Mouse (Mus musculus) spleen, postnatal 4 days (tissue): ENCODE results near the gene Syne1.

ENCODE experiments used
- DNase-seq, 2 experiments: peaks; one replicate each; pipeline ENCODE4 v3.0.0; 2022; ENCODE audit warnings: low spot score in 2 of 2

Gene Syne1

GRCm38 (mm10) chr10:5305555-5305954 lies 245.7 kb downstream of the Syne1 start:
- DNase-seq = no peak

GRCm38 (mm10) chr10:5295291-5295891 lies 255.9 kb downstream of the Syne1 start:
- no peak for DNase-seq

GRCm38 (mm10) chr10:5289575-5289909 lies 261.7 kb downstream of the Syne1 start:
- no peak for DNase-seq

GRCm38 (mm10) chr10:5288716-5289574 lies 262.3 kb downstream of the Syne1 start:
- DNase-seq = no peak

- DNase-seq = no peak
Measured at GRCm38 (mm10) chr10:5288262-5288661, 263.0 kb downstream of the Syne1 start.

- DNase-seq = no peak
Measured at GRCm38 (mm10) chr10:5275769-5276168, 275.5 kb downstream of the Syne1 start.

- no peak for DNase-seq
Measured at GRCm38 (mm10) chr10:5270641-5271040, 280.6 kb downstream of the Syne1 start.

GRCm38 (mm10) chr10:5264418-5264817 lies 286.9 kb downstream of the Syne1 start:
- DNase-seq = no peak

- DNase-seq = no peak
Measured at GRCm38 (mm10) chr10:5262636-5263035, 288.6 kb downstream of the Syne1 start.

- no peak for DNase-seq
Measured at GRCm38 (mm10) chr10:5256686-5257085, 294.6 kb downstream of the Syne1 start.

GRCm38 (mm10) chr10:5253752-5254151 lies 297.5 kb downstream of the Syne1 start:
- no peak for DNase-seq

GRCm38 (mm10) chr10:5250702-5251101 lies 300.6 kb downstream of the Syne1 start:
- DNase-seq = no peak

- DNase-seq = no peak
Measured at GRCm38 (mm10) chr10:5239680-5240079, 311.6 kb downstream of the Syne1 start.

- no peak for DNase-seq
Measured at GRCm38 (mm10) chr10:5236926-5237325, 314.4 kb downstream of the Syne1 start.

- DNase-seq = no peak
Measured at GRCm38 (mm10) chr10:5236171-5236570, 315.1 kb downstream of the Syne1 start.

- no peak for DNase-seq
Measured at GRCm38 (mm10) chr10:5234721-5235501, 316.4 kb downstream of the Syne1 start.

- DNase-seq = no peak
Measured at GRCm38 (mm10) chr10:5229129-5229528, 322.2 kb downstream of the Syne1 start.

GRCm38 (mm10) chr10:5227395-5228076 lies 323.7 kb downstream of the Syne1 start:
- DNase-seq = no peak

GRCm38 (mm10) chr10:5215943-5216342 lies 335.3 kb downstream of the Syne1 start:
- DNase-seq = no peak

GRCm38 (mm10) chr10:5207905-5208641 lies 343.2 kb downstream of the Syne1 start:
- DNase-seq = no peak

- DNase-seq = no peak
Measured at GRCm38 (mm10) chr10:5205977-5206376, 345.3 kb downstream of the Syne1 start.
